Mouse (Mus musculus) C2C12 (cell line): Measurements from ENCODE around the gene Asah2.

Experiments used
- CTCF ChIP-seq: IDR thresholded peaks from one replicate; pipeline ENCODE4 v1.5.1; 2011; ENCODE audit not compliant: control insufficient read depth, insufficient read depth, insufficient read length
- MYOG ChIP-seq: IDR thresholded peaks from one replicate; pipeline ENCODE4 v1.6.1; 2011; ENCODE audit not compliant: control insufficient read depth, insufficient read length; ENCODE audit errors: extremely low read depth

DNA sequence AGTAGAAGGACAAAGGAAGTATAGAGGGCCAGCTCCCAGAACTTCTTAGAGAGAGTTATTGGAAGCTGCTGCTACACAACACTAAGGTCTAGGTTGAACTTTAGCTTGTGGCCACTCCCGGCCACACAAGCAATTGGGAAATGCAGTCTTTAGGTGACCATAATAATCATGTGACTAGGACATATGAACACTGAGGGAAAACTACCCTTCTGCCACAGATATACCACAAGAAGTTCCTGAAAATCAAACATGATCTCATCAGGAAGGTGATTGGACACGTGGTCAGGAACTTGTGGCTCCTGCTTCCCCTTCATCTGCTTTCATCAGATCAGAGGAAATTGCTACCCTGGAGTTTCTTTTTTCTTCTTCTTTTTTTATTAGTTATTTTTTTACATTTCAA, 151.7 kb downstream of the Asah2 start:
- TF ChIP-seq CTCF (no peak), MYOG (no peak)
